Mouse (Mus musculus) spleen, postnatal 36 days (tissue): ENCODE data around the gene Sprn.

Experiments
- DNase-seq, 2 experiments: peaks; one replicate each; pipeline ENCODE4 v3.0.0; 2022; ENCODE audit warnings: low spot score in 2 of 2, mixed read lengths in 1 of 2

Sprn gene

DNA sequence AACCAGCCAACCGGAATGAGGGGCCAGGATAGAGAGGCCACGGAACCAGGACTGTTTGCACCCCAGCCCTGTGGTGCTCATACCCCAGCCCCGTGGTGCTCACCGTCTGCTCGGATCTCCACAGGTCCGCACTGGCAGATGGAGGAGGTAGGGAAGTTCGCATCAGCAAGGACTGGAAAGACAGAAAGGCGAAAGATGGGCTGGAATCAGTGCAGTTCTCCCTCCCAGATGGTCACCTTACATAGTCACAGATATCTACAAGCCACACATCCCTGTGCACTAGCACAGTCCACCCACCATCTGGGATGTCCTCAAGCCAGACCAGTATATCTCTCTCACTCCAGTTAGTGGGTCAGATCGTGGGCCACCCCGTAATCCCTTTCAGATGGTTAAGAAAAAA, 53.2 kb downstream of the Sprn start:
- no peak for DNase-seq
